ENCODE assay signal across 8 mouse cellular contexts in genomic region chr10:99592220-99592619, GRCm38 (mm10).
A peak's percentile ranks its signal among the peaks of the same experiment; 100 is the strongest.
DNase-seq lines count a peak whose midpoint lies in the region; ATAC-seq and TF ChIP-seq lines count a peak whose summit lies in the region.

No protein-coding gene starts in this region.

- no peak overlapping the region for H3K27ac ChIP-seq in lung, embryonic 16.5 days (ENCODE audit: low read length)
- H3K27ac ChIP-seq in forebrain, embryonic 14.5 days (ENCODE audit: low read depth, low read length) = no peak overlapping the region

- no peak overlapping the region for H3K9ac ChIP-seq in lung, embryonic 16.5 days (ENCODE audit: low read length)
- H3K9ac ChIP-seq in forebrain, embryonic 14.5 days (ENCODE audit: low read length) = no peak overlapping the region

- no peak overlapping the region for H3K4me3 ChIP-seq in lung, embryonic 16.5 days (ENCODE audit: low read length)
- no peak overlapping the region for H3K4me3 ChIP-seq in lung, adult 2 months (replicated peaks; ENCODE audit: extremely low read depth, low read depth, low read length)
- H3K4me3 ChIP-seq in forebrain, embryonic 14.5 days (ENCODE audit: low read depth, low read length) = no peak overlapping the region
- peak overlapping the region; percentile 87 for H3K4me3 ChIP-seq in megakaryocyte, embryonic 14.5 days (replicated peaks)

- no peak for TF ChIP-seq POLR2A in lung, adult 2 months (IDR thresholded peaks at IDR 0.05; ENCODE audit: borderline replicate concordance, extremely low read depth, low read depth, low read length)

- no peaks in the 10 kb centered on the region for H3K9me3 ChIP-seq in lung, embryonic 16.5 days (ENCODE audit: control insufficient read depth, low read length)
- no peaks in the 10 kb centered on the region for H3K9me3 ChIP-seq in forebrain, embryonic 14.5 days (replicated peaks; ENCODE audit: control insufficient read depth, low read length)
- H3K9me3 ChIP-seq in megakaryocyte, embryonic 14.5 days = peaks cover 5% of the 10 kb centered on the region; the same call in 1 of the 2 replicates

- no peak for TF ChIP-seq CTCF in lung, adult 2 months (IDR thresholded peaks at IDR 0.05; ENCODE audit: insufficient read depth, low read length)

- H3K4me1 ChIP-seq in lung, embryonic 16.5 days (replicated peaks; ENCODE audit: control insufficient read depth, insufficient read depth, low read length) = no peaks in the 10 kb centered on the region
- H3K4me1 ChIP-seq in lung, adult 2 months (ENCODE audit: control insufficient read depth, insufficient read depth, low read length) = peaks cover 2% of the 10 kb centered on the region; the same call in 1 of the 2 replicates
- no peaks in the 10 kb centered on the region for H3K4me1 ChIP-seq in forebrain, embryonic 14.5 days (ENCODE audit: control insufficient read depth, insufficient read depth, low read length)
- H3K4me1 ChIP-seq in megakaryocyte, embryonic 14.5 days = peaks cover 9% of the 10 kb centered on the region

- no peak; the same call in 1 of the 2 replicates for ATAC-seq in lung, embryonic 16.5 days (ENCODE audit: low read depth)
- ATAC-seq in forebrain, embryonic 14.5 days = peak; percentile 73; the same call in 1 of the 2 replicates

- H3K27me3 ChIP-seq in lung, embryonic 16.5 days (ENCODE audit: control insufficient read depth, insufficient read depth, low read depth, low read length) = no peaks in the 10 kb centered on the region
- H3K27me3 ChIP-seq in forebrain, embryonic 14.5 days (replicated peaks; ENCODE audit: control insufficient read depth, insufficient read depth, low read length) = no peaks in the 10 kb centered on the region
- no peaks in the 10 kb centered on the region for H3K27me3 ChIP-seq in megakaryocyte, embryonic 14.5 days (replicated peaks)

- WGBS in lung, embryonic 16.5 days = 13% methylated on average over 9 of the region's 9 CpGs
- 7% methylated on average over 9 of the region's 9 CpGs for WGBS in lung, adult 2 months
- WGBS in forebrain, embryonic 14.5 days = 47% methylated on average over 9 of the region's 9 CpGs

- peak overlapping the region; percentile 21; the same call in 1 of the 2 replicates for H3K4me2 ChIP-seq in lung, embryonic 16.5 days (ENCODE audit: low read depth, low read length)
- H3K4me2 ChIP-seq in forebrain, embryonic 14.5 days (ENCODE audit: low read length) = no peak overlapping the region

- no peaks in the 10 kb centered on the region for H3K36me3 ChIP-seq in lung, embryonic 16.5 days (ENCODE audit: control insufficient read depth, insufficient read depth, low read length)
- H3K36me3 ChIP-seq in forebrain, embryonic 14.5 days (ENCODE audit: control insufficient read depth, insufficient read depth, low read length) = no peaks in the 10 kb centered on the region
- H3K36me3 ChIP-seq in megakaryocyte, embryonic 14.5 days (replicated peaks; ENCODE audit: low read length) = no peaks in the 10 kb centered on the region

- DNase-seq in cerebellum, adult 11-12 months = peak; percentile 10
- no peak for DNase-seq in cerebellum, adult 8-10 months
- no peak for DNase-seq in lung, adult 2 months
- DNase-seq in forebrain, embryonic 14.5 days (ENCODE audit: low spot score) = peak; percentile 42
- no peak for DNase-seq in ovary, postnatal 14 days (ENCODE audit: low spot score)
- DNase-seq in c-Kit-positive CD71-positive TER-119-positive erythroid progenitor cells, embryonic 14.5 days (ENCODE audit: low spot score) = no peak

Comparison
In these comparisons a context has a peak if more than half of its experiments do, and no peak if none do; other contexts are left out.
1. DNase-seq: peak in cerebellum, adult 11-12 months (single experiment) and forebrain, embryonic 14.5 days (single experiment); none in cerebellum, adult 8-10 months (single experiment), lung, adult 2 months (single experiment), ovary, postnatal 14 days (single experiment) and c-Kit-positive CD71-positive TER-119-positive erythroid progenitor cells, embryonic 14.5 days (single experiment).